Mouse (Mus musculus): ENCODE results near the gene Atrnl1.

- TF ChIP-seq CTCF (IDR thresholded peaks at IDR 0.05; ENCODE audit: insufficient read depth, low read length) (no peak), POLR2A (IDR thresholded peaks at IDR 0.05; ENCODE audit: borderline replicate concordance, extremely low read depth, low read depth, low read length) (no peak)
These were observed 453.5 kb downstream of the Atrnl1 start for GRCm38 (mm10) chr19:58064116-58065000.
